ENCODE assay signal across 9 mouse cellular contexts in genomic region chr15:11380616-11381015, GRCm38 (mm10).
"Had no signal": no experiment of that assay in that cellular context is flagged by ENCODE, and none has a peak within 500 bp of the region (broad histone marks: within the 10 kb centered on the region; RNA-seq: fewer than 3 reads in every experiment).

No protein-coding gene starts in this region.

- H3K4me2 ChIP-seq: liver, embryonic 13.5 days; neural tube, embryonic 12.5 days had no signal

- H3K4me1 ChIP-seq: liver, embryonic 13.5 days; neural tube, embryonic 12.5 days had no signal

- H3K27ac ChIP-seq: kidney, postnatal 0 days; left cerebral cortex, adult 2 months; liver, embryonic 13.5 days; neural tube, embryonic 12.5 days had no signal

- DNase-seq: layer of hippocampus, postnatal 36 days; liver, embryonic 13.5 days; lung, adult 2 months; lung, postnatal 4 days; thymus, adult 18-20 months; thymus, postnatal 36 days had no signal

- H3K4me3 ChIP-seq: left cerebral cortex, adult 2 months; liver, embryonic 13.5 days; neural tube, embryonic 12.5 days had no signal

- H3K9me3 ChIP-seq: liver, embryonic 13.5 days; neural tube, embryonic 12.5 days had no signal

- H3K27me3 ChIP-seq: liver, embryonic 13.5 days; neural tube, embryonic 12.5 days had no signal

- H3K9ac ChIP-seq: liver, embryonic 13.5 days; neural tube, embryonic 12.5 days had no signal
